Mouse (Mus musculus) CD4-positive, CD25-positive, alpha-beta regulatory T cell, adult 9 weeks (primary cell): ENCODE results near the gene Spag6. TPM values are rescaled to one million over a fixed set of nuclear protein-coding genes. Genes with fewer than 3 reads are reported as not detected.

Source experiments
- polyA plus RNA-seq: library from polyadenylated mRNA; unstranded; fragments of 100-300 nt; shearing (Covaris generic); gene quantifications from one replicate; pipeline ENCODE4 v1.2.1, GENCODE M21; 2017

The Spag6 gene
- not detected for polyA plus RNA-seq

DNA sequence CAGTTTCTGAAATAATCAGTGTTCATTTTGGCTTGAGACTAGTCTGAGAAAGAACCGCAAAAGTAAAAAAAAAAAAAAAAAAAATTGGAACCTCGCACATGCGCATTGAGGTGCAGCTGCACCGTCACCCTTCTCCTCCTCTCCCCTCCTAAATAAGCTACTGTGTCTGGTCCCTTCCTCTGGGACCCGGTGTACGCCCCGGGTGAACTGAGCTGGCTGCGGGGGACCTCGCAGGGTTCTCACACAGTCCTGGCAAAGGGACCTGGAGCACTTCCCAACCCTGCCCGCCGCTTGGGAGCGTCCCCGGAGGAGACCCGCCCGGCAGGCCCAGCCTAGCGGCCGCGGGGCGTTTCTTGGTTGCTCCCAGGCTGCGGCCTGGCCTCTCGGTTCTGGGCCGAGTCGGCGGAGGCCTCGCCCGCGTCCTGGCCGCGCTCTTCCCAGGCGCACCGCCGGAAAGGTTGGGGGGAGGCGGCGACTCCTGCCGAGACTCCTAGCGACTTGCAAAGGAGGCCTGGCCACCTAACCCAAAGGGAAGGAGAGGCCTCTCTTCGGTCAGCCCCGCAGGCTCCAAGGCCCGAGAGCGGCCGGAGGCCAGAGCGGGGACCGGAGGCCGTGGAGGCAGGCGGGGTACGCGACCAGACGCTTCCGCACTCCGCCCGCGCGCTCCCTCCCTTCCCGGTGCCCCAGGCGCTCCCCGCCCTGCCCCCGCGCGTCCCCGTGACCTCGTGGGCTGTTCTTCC, at the start of gene Spag6:
Spag6 (plus strand) TSS at position 162 of the 740 bp plus-strand sequence.

GRCm38 (mm10) chr2:18672133-18672765, 21.6 kb upstream of the Spag6 start, which contains the start of gene Commd3:
TSS of gene Commd3 (plus strand) at chr2:18672384.

DNA sequence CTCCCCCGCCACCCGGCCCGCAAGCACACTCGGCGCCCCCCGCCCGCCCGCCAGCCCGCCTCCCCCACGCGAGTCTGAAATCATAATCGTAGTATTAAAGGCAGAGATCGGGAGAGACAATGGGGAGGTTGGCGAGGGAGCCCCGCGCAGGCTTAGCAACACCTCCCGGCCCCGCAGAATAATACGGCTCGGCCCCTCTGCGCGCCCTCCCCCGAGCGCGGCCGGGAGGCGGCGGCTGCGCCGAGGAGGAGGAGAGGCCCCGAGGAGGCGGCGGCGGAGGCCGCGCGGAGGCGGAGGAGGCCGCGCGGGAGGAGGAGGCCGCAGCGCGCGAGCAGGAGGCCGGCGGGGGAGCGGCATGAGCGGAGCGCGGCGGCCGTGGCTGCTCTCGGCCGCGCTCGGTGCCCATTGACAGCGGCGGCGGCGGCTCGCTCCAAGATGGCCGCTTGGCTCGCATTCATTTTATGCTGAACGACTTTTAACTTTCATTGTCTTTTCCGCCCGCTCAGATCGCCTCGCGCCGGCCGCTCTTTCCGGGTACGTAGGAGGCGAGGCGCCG, 16.8 kb upstream of the Spag6 start, which contains the start of gene Bmi1:
Bmi1 (plus strand) TSS at position 83 of the 556 bp plus-strand sequence.

Other genes with a start within 250 kb of the Spag6 start
- gene Commd3, start 21.6 kb upstream of the Spag6 start, polyA plus RNA-seq = 218 TPM
- gene Bmi1, start 17.0 kb upstream of the Spag6 start, polyA plus RNA-seq = 6.9 TPM